Mouse (Mus musculus) left cerebral cortex, postnatal 36 days (tissue): ENCODE measurements around the gene Fmn2. TPM values are rescaled to one million over a fixed set of nuclear protein-coding genes. Genes with fewer than 3 reads are reported as not detected.

Source experiments
- DNase-seq, 2 experiments: peaks; one replicate each; pipeline ENCODE4 v3.0.0; 2021 to 2022; ENCODE audit warnings: low spot score in 2 of 2, mixed read lengths in 1 of 2
- intact Hi-C: fragments of 180-260 bp; cut with DNase I; formaldehyde crosslinking; loops from one replicate; pipeline ENCODE4 v1.15.1; 2025
- total RNA-seq, 2 experiments: library from RNA; stranded (reverse); gene quantifications; 2 replicates each; pipeline ENCODE4 v1.2.3; 2021

The Fmn2 gene
- 10 to 100 TPM; 79.9 to 80.9 TPM for total RNA-seq

DNA sequence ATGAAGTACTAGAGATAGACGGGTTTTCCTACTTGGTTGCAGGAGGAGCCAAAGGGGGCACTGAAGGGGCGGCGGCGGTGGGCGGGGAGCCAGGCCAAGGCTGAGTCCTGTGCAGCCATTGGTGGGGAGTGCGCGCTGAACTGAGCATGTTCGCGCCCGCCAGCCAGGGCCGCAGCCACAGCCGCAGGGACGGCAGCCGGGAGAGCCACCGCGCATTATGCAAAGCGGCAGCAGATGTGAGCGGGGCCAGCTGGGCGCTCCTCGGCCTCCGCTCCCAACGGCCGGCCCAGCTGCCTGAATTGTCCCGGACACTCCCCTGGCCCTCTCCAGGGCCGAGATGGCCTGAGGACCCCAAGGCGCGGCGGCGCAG lies at the start of gene Fmn2:
TSS of gene Fmn2 (plus strand) at position 165 of the 370 bp plus-strand sequence.
- DNase-seq, result peak; percentile 87 to 89

GRCm38 (mm10) chr1:174455100-174455499 lies 46.5 kb upstream of the Fmn2 start:
- intact Hi-C loops, result no loop called here
- DNase-seq, result no peak

More for the DNA sequence above, at the start of gene Fmn2:
- intact Hi-C loops, result loop anchor here (2.0 kb wide), 1 partner anchor 51 kb away; no protein-coding TSS in a partner anchor

GRCm38 (mm10) chr1:174465385-174465784 lies 36.2 kb upstream of the Fmn2 start:
- DNase-seq, result no peak
- intact Hi-C loops, result loop anchor here (5.0 kb wide), 3 partner anchors 363 to 1008 kb away; no protein-coding TSS in a partner anchor

- DNase-seq, result no peak
- intact Hi-C loops, result loop anchor here (5.0 kb wide), 3 partner anchors 364 to 1009 kb away; no protein-coding TSS in a partner anchor
These were observed 35.4 kb upstream of the Fmn2 start for GRCm38 (mm10) chr1:174466240-174466639.

DNA sequence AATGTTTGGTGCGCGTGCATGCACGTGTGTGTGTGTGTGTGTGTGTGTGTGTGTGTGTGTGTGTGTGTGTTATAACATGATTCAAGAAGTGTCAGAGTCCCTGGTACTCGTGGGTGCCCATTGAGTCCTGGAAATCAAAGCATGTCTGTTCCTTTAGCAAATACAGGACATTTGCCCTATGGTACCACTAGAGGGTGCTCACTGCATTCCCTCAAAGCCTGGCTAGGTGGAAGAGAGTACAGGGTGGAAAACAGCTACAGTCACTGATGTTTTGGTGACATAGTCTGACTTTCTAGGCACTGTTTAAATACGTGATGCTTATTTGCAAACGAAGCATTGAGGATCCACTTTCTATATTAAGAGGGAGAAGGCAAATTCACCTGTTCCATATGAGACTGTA lies 31.9 kb upstream of the Fmn2 start:
- intact Hi-C loops, result loop anchor here (5.0 kb wide), 4 partner anchors 83 to 1012 kb away; no protein-coding TSS in a partner anchor
- DNase-seq, result peak; percentile 11 to 21

DNA sequence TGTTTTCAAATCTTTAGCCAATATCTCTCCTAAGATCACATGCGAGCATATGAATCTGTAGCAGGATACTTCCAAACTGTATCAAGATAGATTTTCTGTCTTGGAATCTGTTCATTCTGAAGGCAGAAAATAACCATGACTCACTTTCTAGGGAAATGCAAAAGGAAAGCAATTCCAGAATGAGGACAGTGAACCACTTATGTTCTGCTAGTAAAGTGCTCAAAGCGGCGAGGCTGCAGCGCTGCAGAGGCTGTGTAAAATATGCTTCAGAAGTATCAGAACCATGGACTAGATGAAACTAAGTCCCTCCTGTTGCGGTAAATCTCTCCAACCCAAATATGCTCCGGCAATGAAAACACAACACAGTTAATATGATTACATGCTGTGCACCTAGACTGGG lies 19.1 kb upstream of the Fmn2 start:
- peak in 1 of 2 experiments; percentile 14 for DNase-seq
- intact Hi-C loops, result no loop called here

DNA sequence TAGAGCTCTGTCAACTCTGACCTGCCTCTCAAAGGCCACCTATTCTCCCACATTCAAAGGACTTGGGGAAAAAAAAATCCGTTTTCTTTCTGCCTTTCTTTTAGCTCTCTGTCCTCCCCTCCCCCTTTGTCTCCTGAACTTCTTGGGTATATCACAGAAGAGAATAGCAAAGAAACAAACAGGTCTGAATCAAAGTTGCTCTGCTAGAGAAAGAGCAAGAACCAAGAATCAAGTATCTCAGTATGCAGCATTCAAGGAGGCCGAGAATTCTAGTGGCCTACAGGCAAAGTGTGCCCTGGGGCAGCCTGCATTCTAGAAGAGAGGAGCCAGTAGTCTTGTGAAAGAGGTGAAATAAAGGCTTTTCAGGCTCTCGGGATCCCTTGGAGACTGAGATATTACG lies 1.6 kb upstream of the Fmn2 start:
- intact Hi-C loops, result no loop called here
- no peak for DNase-seq

DNA sequence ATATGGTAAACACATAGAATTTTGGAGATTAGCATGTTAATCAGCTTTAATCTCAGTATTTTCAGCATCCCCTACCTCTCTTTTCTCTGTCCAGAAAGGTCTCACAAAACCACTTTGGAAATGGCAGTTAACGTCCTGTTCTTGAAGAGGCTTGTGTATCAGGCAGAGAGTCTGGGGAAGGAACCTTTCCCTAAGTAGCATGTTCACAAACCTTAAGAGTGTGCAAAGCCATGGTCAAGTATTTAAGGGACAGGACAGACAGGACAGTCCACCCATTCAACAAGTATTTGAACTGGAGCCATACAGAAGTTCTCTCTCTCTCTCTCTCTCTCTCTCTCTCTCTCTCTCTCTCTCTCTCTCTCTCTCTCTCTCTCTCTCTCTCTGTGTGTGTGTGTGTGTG lies 614 bp upstream of the Fmn2 start:
- no peak for DNase-seq
- intact Hi-C loops, result no loop called here

GRCm38 (mm10) chr1:174502031-174502845 lies 613 bp downstream of the Fmn2 start:
- intact Hi-C loops, result loop anchor here (2.0 kb wide), 1 partner anchor 51 kb away; no protein-coding TSS in a partner anchor
- peak; percentile 70 to 71 for DNase-seq

- intact Hi-C loops, result loop anchor here (2.0 kb wide), 1 partner anchor 50 kb away; no protein-coding TSS in a partner anchor
- DNase-seq, result peak; percentile 67 to 79
These were observed 1.5 kb downstream of the Fmn2 start for GRCm38 (mm10) chr1:174502846-174503745.

DNA sequence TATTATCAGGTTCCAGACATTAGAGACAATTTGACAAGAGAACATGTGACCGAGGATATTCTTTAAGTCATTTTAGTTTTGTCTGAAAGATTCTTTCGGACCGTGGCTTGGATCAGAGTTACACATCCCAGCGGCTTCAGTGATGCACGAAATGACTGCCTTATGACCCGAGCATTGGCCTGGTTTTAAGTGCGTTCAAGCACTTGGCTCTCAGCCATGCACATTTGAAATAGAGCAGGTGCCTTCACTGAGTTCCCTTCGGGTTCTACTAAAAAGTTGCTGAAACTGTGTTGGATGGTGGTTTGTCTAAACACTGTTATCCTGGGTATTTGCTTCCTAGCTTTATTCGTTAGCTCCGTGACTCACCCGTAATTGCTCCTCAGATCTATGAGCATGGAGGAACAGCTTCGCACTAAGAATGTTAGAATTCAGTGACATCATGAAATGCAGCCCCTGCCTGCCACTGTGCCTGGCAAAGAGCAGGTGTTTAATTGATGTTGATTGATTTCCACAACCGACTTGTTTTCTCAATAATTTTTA lies 7.0 kb downstream of the Fmn2 start:
- intact Hi-C loops, result no loop called here
- no peak for DNase-seq

DNA sequence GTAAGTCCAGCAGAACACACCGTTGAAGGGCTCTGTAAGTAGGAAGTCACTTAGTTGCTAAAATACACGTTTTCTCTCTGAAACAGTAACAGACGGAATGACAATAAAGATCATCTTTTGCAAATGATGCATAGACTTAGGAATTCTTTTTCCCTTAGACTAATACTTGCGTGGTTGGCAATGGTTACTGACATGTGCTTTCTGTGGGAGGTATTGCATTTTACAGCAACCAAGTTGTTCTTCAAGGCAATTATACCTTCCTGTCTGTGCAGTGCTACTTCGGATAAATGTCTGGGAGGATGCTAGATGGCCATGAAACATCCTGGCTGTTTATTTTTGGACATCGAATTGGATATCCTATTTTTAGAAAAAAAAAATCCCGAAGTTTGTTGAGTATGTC lies 11.8 kb downstream of the Fmn2 start:
- intact Hi-C loops, result no loop called here
- DNase-seq, result no peak

GRCm38 (mm10) chr1:174521976-174522770 lies 20.5 kb downstream of the Fmn2 start:
- DNase-seq, result peak in 1 of 2 experiments; percentile 28
- intact Hi-C loops, result no loop called here

GRCm38 (mm10) chr1:174522809-174523511 lies 21.3 kb downstream of the Fmn2 start:
- intact Hi-C loops, result no loop called here
- DNase-seq, result no peak

GRCm38 (mm10) chr1:174523512-174523828 lies 21.8 kb downstream of the Fmn2 start:
- no peak for DNase-seq
- intact Hi-C loops, result no loop called here

DNA sequence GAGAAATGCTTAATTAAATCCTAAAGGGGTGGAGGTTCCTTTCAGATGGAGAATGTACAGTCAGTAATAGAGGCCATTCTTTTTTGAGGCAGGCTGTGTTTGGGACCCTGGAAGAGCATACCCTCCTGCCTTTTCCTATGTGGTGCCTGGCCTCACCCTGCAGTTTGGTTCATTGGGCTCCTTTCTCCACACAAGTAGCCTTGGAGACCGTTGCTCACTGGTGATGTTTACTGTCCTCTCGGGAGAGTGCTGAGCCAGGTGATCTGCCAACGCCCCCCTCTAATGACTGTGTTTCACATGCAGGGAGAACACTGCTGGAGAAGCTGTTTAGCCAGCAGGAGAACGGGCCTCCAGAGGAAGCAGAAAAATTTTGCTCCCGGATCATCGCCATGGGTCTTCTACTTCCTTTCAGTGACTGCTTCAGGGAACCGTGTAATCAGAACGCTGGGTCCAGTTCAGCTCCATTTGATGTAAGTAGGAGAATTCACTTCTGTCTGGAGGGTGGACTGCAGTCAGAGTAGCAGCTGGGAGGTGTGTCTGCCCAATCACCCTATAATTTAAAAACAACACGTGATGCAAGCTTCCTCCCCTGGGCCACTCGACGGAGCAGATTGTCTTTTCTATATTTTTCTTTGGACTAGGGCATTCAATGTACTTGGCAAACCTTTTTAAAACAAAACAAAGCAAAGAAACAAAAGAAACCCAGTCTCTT lies 35.3 kb downstream of the Fmn2 start:
- intact Hi-C loops, result no loop called here
- DNase-seq, result no peak

DNA sequence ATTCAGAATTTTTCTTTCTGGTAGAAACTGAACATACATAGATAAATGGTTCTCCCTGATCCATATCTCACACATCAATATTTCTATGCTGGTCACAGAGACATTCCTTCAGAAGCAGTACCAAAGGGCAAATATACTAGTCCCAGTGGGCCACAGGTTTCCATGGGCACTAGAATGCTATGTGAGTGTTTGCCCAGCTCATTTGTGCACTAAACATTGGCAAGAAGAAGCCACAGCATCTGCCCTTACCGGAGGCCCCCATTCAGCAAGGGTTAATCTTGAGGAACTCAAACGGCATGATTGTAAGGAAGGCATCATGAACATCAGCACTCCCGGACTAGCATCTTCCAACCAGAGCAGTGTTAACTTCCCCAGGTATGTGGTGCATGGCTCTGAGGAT lies 35.9 kb downstream of the Fmn2 start:
- intact Hi-C loops, result no loop called here
- DNase-seq, result no peak

- intact Hi-C loops, result no loop called here
- no peak for DNase-seq
These were observed 46.7 kb downstream of the Fmn2 start for GRCm38 (mm10) chr1:174548291-174548690.
